Mouse (Mus musculus) cerebellum, adult 2 months (tissue): Measurements from ENCODE around the gene Ankrd63.

Experiments
- CTCF ChIP-seq: fragments of 200-500 bp; IDR thresholded peaks from 2 replicates; pipeline ENCODE4 v1.5.1; 2011; ENCODE audit warnings: low read depth, mild to moderate bottlenecking, control low read depth, low read length, moderate library complexity, borderline replicate concordance; ENCODE audit not compliant: insufficient read depth
- POLR2A ChIP-seq: fragments of 200-500 bp; IDR thresholded peaks from 2 replicates; pipeline ENCODE4 v1.6.1; 2011; ENCODE audit warnings: low read length, control low read depth, borderline replicate concordance; ENCODE audit not compliant: insufficient read depth

- no peak for TF ChIP-seq CTCF
- no peak for TF ChIP-seq POLR2A
Measured at GRCm38 (mm10) chr2:118745915-118746901, 42.4 kb upstream of the Ankrd63 start.
